Mouse (Mus musculus) R1 (cell line): ENCODE measurements at regions not wholly inside any gene's neighbourhood (a gene's known extent, or its start where the extent isn't known, plus 50 kb on each side); places are given as distances from the start of the nearest gene placed in this dataset.

Experiments used
- DNase-seq: peaks from one replicate; pipeline ENCODE4 v3.0.0-alpha.2; 2018; ENCODE audit warnings: low read depth, low spot score

DNA sequence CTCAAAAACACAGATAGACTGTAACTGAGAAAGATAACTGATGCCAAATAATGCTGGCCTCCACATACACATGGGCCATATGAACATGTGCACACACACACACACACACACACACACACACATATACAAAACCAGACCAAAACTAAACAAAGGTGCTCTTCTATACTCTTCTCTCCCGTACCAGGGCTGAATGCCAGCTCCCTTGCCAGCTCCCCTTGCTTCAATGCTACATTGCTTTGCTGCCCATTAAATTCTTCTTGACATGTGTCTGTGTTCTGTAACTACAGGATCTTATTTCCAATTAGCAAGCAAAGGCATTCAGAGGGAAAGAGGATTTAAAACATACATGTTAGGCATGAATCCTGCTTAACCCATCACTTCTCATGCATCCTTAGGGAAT lies 74.3 kb upstream of the Chrm2 start:
- DNase-seq, result no peak
